Mouse (Mus musculus): ENCODE data around the gene Plcl1. TPM values are rescaled to one million over a fixed set of nuclear protein-coding genes. Genes with fewer than 3 reads are reported as not detected.

Gene Plcl1
- total and polyA plus RNA-seq, 3 experiments: not detected

GRCm38 (mm10) chr1:55631496-55631895 is 225.8 kb downstream of the Plcl1 start:
- TF ChIP-seq MYB (IDR thresholded peaks at IDR 0.05; ENCODE audit: low read depth, low read length): no peak
- no peak for TF ChIP-seq POLR2AphosphoS5 (IDR thresholded peaks at IDR 0.05; ENCODE audit: borderline replicate concordance, low read depth, low read length)
- no peak for TF ChIP-seq USF2 (IDR thresholded peaks at IDR 0.05; ENCODE audit: borderline replicate concordance in 1 of 2, insufficient read depth in 1 of 2, low read depth in 1 of 2, low read length in 2 of 2)
- no peak for TF ChIP-seq TBP (IDR thresholded peaks at IDR 0.05; ENCODE audit: low read depth, low read length)
- TF ChIP-seq GABPA (IDR thresholded peaks at IDR 0.05; ENCODE audit: low read depth, low read length): no peak
- TF ChIP-seq UBTF (IDR thresholded peaks at IDR 0.05; ENCODE audit: borderline replicate concordance, insufficient read depth, low read depth, low read length): no peak
- no peak for TF ChIP-seq JUND (IDR thresholded peaks at IDR 0.05; ENCODE audit: low read depth, low read length)
- TF ChIP-seq RAD21 (IDR thresholded peaks at IDR 0.05; ENCODE audit: low read depth, low read length): no peak
- TF ChIP-seq SIN3A (IDR thresholded peaks at IDR 0.05; ENCODE audit: low read length): no peak
- TF ChIP-seq ZKSCAN1 (IDR thresholded peaks at IDR 0.05; ENCODE audit: low read depth, low read length): no peak
- TF ChIP-seq MYC (IDR thresholded peaks at IDR 0.05; ENCODE audit: low read depth, low read length): no peak
- TF ChIP-seq SMC3 (IDR thresholded peaks at IDR 0.05; ENCODE audit: low read depth, low read length): no peak
- no peak for TF ChIP-seq ZMIZ1 (IDR thresholded peaks at IDR 0.05; ENCODE audit: low read depth, low read length)
- no peak for TF ChIP-seq NRF1 (IDR thresholded peaks at IDR 0.05; ENCODE audit: insufficient read depth, low read depth, low read length, poor library complexity, severe bottlenecking)
- no peak for TF ChIP-seq HCFC1 (IDR thresholded peaks at IDR 0.05; ENCODE audit: low read depth, low read length)
- no peak for TF ChIP-seq NELFE (IDR thresholded peaks at IDR 0.05; ENCODE audit: low read depth, low read length)
- no peak for TF ChIP-seq TAL1 (IDR thresholded peaks at IDR 0.05; ENCODE audit: low read length)
- TF ChIP-seq BHLHE40 (IDR thresholded peaks at IDR 0.05; ENCODE audit: borderline replicate concordance, low read depth, low read length): no peak
- TF ChIP-seq ZNF384 (IDR thresholded peaks at IDR 0.05; ENCODE audit: low read depth, low read length): no peak
- Histone ChIP-seq H3K9ac (ENCODE audit: control insufficient read depth, low read depth, low read length, poor library complexity, severe bottlenecking) (no peak overlapping the region), H3K4me3 (ENCODE audit: control insufficient read depth in 1 of 2, insufficient read depth in 1 of 2, low read depth in 2 of 2, low read length in 2 of 2) (no peak overlapping the region), H3K36me3 (ENCODE audit: control insufficient read depth in 1 of 2, insufficient read depth in 2 of 2, low read length in 2 of 2) (no peaks in the 10 kb centered on the region), H3K4me1 (ENCODE audit: control insufficient read depth in 1 of 2, insufficient read depth in 2 of 2, low read length in 2 of 2) (no peaks in the 10 kb centered on the region), H3K27ac (ENCODE audit: control insufficient read depth, low read depth, low read length) (no peak overlapping the region), H3K79me2 (ENCODE audit: control insufficient read depth, insufficient read depth, low read length, poor library complexity) (no peaks in the 10 kb centered on the region), H3K27me3 (ENCODE audit: control insufficient read depth in 1 of 2, insufficient read depth in 2 of 2, low read length in 2 of 2) (no peaks in the 10 kb centered on the region), H3K9me3 (replicated peaks; ENCODE audit: insufficient read depth, low read length) (no peaks in the 10 kb centered on the region)
- no peak for DNase-seq (ENCODE audit: low read depth, low spot score)

DNA sequence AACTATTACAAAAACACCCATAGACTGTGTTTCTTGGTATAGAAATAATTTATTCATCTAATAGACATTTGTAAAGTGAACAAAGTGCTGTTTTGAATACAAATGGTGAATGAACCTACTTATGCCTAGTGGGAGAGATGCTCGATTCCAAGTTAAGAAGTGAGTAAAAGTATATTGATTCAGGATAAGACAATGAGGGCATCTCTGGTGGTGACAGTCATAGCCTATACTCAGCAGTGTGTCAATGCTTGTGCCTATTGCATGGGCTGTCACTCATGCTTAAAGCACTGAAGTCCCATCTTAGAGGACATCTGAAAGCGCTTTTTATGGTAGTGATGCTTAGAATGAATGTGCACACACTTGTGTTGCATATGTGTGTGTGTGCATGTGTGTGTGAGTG is 226.3 kb downstream of the Plcl1 start:
- no peak overlapping the region for H3K9ac ChIP-seq (ENCODE audit: control insufficient read depth, low read depth, low read length, poor library complexity, severe bottlenecking)
- no peak overlapping the region for H3K27ac ChIP-seq (ENCODE audit: control insufficient read depth, low read depth, low read length)
- H3K4me1 ChIP-seq (ENCODE audit: control insufficient read depth in 1 of 2, insufficient read depth in 2 of 2, low read length in 2 of 2): no peaks in the 10 kb centered on the region
- no peaks in the 10 kb centered on the region for H3K79me2 ChIP-seq (ENCODE audit: control insufficient read depth, insufficient read depth, low read length, poor library complexity)
- H3K36me3 ChIP-seq (ENCODE audit: control insufficient read depth in 1 of 2, insufficient read depth in 2 of 2, low read length in 2 of 2): no peaks in the 10 kb centered on the region
- no peaks in the 10 kb centered on the region for H3K27me3 ChIP-seq (ENCODE audit: control insufficient read depth in 1 of 2, insufficient read depth in 2 of 2, low read length in 2 of 2)
- DNase-seq (ENCODE audit: low read depth, low spot score): no peak
- H3K9me3 ChIP-seq (replicated peaks; ENCODE audit: insufficient read depth, low read length): no peaks in the 10 kb centered on the region
- H3K4me3 ChIP-seq (ENCODE audit: control insufficient read depth in 1 of 2, insufficient read depth in 1 of 2, low read depth in 2 of 2, low read length in 2 of 2): no peak overlapping the region
- TF ChIP-seq E2F4 (IDR thresholded peaks at IDR 0.05; ENCODE audit: borderline replicate concordance, low read depth, low read length) (no peak), MAFK (IDR thresholded peaks at IDR 0.05; ENCODE audit: borderline replicate concordance, low read depth, low read length) (no peak), ZMIZ1 (IDR thresholded peaks at IDR 0.05; ENCODE audit: low read depth, low read length) (no peak), POLR2AphosphoS5 (IDR thresholded peaks at IDR 0.05; ENCODE audit: borderline replicate concordance, low read depth, low read length) (no peak), MYB (IDR thresholded peaks at IDR 0.05; ENCODE audit: low read depth, low read length) (no peak), ETS1 (IDR thresholded peaks at IDR 0.05; ENCODE audit: low read depth, low read length) (no peak), MAZ (IDR thresholded peaks at IDR 0.05; ENCODE audit: low read depth, low read length) (no peak)

Data from MEL (cell line).